Mouse (Mus musculus) liver, adult 2 months (tissue): ENCODE measurements around the gene Foxq1. TPM values are rescaled to one million over a fixed set of nuclear protein-coding genes. Genes with fewer than 3 reads are reported as not detected.

Experiments used
- DNase-seq: peaks from one replicate; pipeline ENCODE4 v3.0.0-alpha.2; 2011; ENCODE audit warnings: low read depth, low spot score; ENCODE audit errors: extremely low read depth
- H3K27ac ChIP-seq: fragments of 200-500 bp; replicated peaks from 2 replicates; pipeline ENCODE4 v1.5.1; 2012; ENCODE audit warnings: low read depth, mild to moderate bottlenecking, control low read depth, inconsistent platforms, low read length; ENCODE audit not compliant: insufficient read depth
- H3K27me3 ChIP-seq: fragments of 200-500 bp; 2 replicates; pipeline ENCODE4 v1.6.1; 2012; ENCODE audit warnings: mild to moderate bottlenecking, moderate library complexity, low read length, inconsistent platforms; ENCODE audit not compliant: control insufficient read depth, insufficient read depth
- H3K36me3 ChIP-seq: fragments of 200-500 bp; 2 replicates; pipeline ENCODE4 v1.6.1; 2012; ENCODE audit warnings: low read length, inconsistent platforms; ENCODE audit not compliant: control insufficient read depth, insufficient read depth
- H3K4me1 ChIP-seq: fragments of 200-500 bp; 2 replicates; pipeline ENCODE4 v1.6.1; 2011; ENCODE audit warnings: low read length; ENCODE audit not compliant: control insufficient read depth, insufficient read depth
- H3K4me3 ChIP-seq: fragments of 200-500 bp; 2 replicates; pipeline ENCODE4 v1.5.1; 2011; ENCODE audit warnings: low read depth, mild to moderate bottlenecking, control low read depth, low read length, moderate library complexity; ENCODE audit not compliant: insufficient read depth
- H3K79me2 ChIP-seq: fragments of 200-500 bp; 2 replicates; pipeline ENCODE4 v1.6.1; 2012; ENCODE audit warnings: inconsistent platforms, mild to moderate bottlenecking, low read length, moderate library complexity; ENCODE audit not compliant: control insufficient read depth, insufficient read depth
- H3K9ac ChIP-seq: fragments of 200-500 bp; 2 replicates; pipeline ENCODE4 v1.6.1; 2012; ENCODE audit warnings: low read depth, mild to moderate bottlenecking, control low read depth, inconsistent platforms, low read length
- CTCF ChIP-seq: fragments of 200-500 bp; IDR thresholded peaks from 2 replicates; pipeline ENCODE4 v1.5.1; 2011; ENCODE audit warnings: low read depth, low read length, control low read depth
- POLR2A ChIP-seq: fragments of 200-500 bp; IDR thresholded peaks from 2 replicates; pipeline ENCODE4 v1.6.1; 2011; ENCODE audit warnings: low read length, control low read depth; ENCODE audit not compliant: insufficient read depth; ENCODE audit errors: extremely low read depth
- WGBS: fragments of 180-500 bp; shearing (Covaris S2); methylation state at CpG from one replicate; pipeline ENCODE4 v1.1.7; 2018; 5-methylcytosine and 5-hydroxymethylcytosine counted together
- polyA plus RNA-seq: library from polyadenylated mRNA; depleted of rRNA; stranded (reverse); fragments of >200 nt; gene quantifications from 2 replicates; pipeline ENCODE4 v1.2.3, GENCODE M21; 2012; rRNA removed
- total RNA-seq: library from RNA; depleted of rRNA; stranded (reverse); fragments of >200 nt; gene quantifications from 2 replicates; pipeline ENCODE4 v1.2.3, GENCODE M21; 2014; rRNA removed

Gene Foxq1
- total RNA-seq (1.6 and 3.9 TPM in 2 replicates), polyA plus RNA-seq (5.1 and 10.2 TPM in 2 replicates)

DNA sequence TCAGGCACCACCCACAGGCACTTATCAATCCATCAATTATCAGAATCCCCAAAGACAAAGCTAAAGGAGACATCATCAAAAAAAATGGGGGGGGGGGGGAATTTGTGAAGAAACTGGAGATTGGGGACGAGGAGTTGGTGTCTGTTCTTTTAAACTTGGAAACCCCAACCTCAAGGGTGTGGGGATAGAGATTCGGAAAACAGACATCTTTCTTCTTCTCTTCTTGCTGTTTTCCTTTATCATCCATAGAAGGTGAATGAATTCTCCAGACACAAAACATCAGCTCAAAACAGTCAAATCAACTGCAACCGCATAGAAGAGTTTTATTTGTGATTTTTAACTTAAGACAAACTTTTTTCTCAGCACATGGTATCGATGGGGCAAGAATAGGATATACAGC lies at the start of gene Foxq1:
Foxq1 (plus strand) TSS at position 301 of the 400 bp plus-strand sequence.
- H3K79me2 ChIP-seq = peaks cover 15% of the 10 kb centered on the region
- DNase-seq = no peak
- H3K4me1 ChIP-seq = peaks cover 4% of the 10 kb centered on the region; the same call in 1 of the 2 replicates
- WGBS = 96% methylated on average over 4 of the region's 4 CpGs
- H3K4me3 ChIP-seq = no peak within 1 kb of the TSS; the same call in 1 of the 2 replicates
- H3K27me3 ChIP-seq = no peaks in the 10 kb centered on the region
- H3K27ac ChIP-seq = no peak within 1 kb of the TSS; the same call in 1 of the 2 replicates
- no peak for TF ChIP-seq POLR2A
- peak within 1 kb of the TSS; percentile 91; the same call in 1 of the 2 replicates for H3K9ac ChIP-seq
- H3K36me3 ChIP-seq = no peaks in the 10 kb centered on the region

DNA sequence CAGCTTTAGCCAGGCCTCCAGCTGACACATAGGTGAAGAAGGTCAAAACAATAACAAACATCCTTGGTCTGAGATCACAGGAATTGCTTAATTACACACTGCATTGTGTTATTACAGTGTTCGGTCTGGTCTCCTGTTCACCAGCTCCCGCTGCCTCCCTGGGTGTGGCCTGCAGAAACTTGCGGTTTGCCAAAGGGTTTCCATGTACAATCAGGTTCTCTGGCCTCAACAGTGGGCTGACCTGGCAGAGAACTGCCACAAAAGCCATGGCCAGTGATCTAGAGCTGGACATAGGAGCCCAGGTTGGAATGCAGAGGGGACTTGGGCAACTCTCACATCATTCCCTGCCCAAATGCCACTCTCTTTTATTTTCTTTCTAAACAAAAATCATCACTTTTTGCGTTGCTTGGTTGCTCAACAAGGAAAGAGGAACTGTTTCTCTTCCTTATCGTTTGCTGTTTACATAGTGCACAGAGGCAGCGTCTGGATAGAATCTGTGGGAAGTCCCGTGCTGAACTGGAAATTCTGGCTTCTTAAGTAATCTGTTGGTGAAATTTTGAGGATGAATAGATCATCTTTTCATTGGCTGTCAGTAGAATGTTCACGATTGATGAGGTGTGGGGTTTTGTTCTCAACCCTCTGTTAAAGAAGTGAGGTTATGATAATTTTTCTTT lies 49.3 kb upstream of the Foxq1 start:
- TF ChIP-seq POLR2A (no peak), CTCF (no peak)
- H3K79me2 ChIP-seq = no peaks in the 10 kb centered on the region
- H3K27me3 ChIP-seq = no peaks in the 10 kb centered on the region
- H3K9ac ChIP-seq = no peak overlapping the region
- H3K4me3 ChIP-seq = no peak overlapping the region
- peaks cover 7% of the 10 kb centered on the region for H3K4me1 ChIP-seq
- DNase-seq = peak; percentile 43
- WGBS = 18% methylated on average over 8 of the region's 8 CpGs
- no peak overlapping the region for H3K27ac ChIP-seq
- no peaks in the 10 kb centered on the region for H3K36me3 ChIP-seq

DNA sequence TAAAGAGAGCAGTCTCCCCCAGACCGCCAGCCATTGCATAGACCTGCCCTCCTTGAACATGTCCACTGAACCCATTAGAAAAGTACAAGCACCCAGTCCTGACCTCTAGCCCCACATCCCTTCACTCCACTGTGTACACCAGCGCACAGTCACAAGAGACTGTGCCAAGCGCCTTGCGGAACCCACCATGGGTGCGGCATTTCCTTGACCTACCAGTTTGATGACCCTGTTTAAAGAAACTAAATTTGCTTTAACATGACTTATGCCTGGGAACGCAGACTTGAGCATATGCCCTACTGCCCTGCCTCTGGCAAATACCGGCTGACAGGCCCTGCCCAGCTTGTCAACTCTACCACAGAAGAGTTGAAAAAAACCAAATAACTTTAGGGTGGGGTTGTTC lies 40.7 kb upstream of the Foxq1 start:
- no peak overlapping the region for H3K9ac ChIP-seq
- no peaks in the 10 kb centered on the region for H3K36me3 ChIP-seq
- H3K79me2 ChIP-seq = no peaks in the 10 kb centered on the region
- 95% methylated on average over 7 of the region's 7 CpGs for WGBS
- H3K4me3 ChIP-seq = no peak overlapping the region
- H3K27ac ChIP-seq = no peak overlapping the region
- no peaks in the 10 kb centered on the region for H3K27me3 ChIP-seq
- peaks cover 16% of the 10 kb centered on the region for H3K4me1 ChIP-seq
- no peak for DNase-seq
- TF ChIP-seq POLR2A (no peak), CTCF (no peak)

DNA sequence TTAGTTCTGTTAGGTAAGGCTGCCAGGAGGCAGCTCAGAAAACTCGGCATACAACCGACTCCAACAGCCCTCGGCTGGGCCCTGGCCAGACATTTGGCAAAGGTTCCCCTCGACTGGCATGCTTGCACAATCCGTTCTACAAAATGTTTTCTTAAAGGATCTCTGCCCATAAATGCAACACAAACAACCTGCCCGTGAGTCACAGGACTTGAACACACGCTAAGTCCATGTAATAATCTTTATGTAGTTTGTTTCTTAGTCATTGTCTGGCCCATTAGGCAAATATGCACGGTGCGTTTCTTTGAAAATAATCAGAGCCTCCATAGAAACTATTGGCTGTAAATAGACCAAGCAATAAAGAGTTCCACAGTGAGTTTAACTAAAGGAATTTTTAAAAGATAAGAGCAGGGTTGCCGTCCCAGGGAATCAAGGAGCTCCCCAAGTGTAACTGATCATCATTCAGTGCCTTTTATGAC lies 37.5 kb upstream of the Foxq1 start:
- TF ChIP-seq POLR2A (no peak), CTCF (no peak)
- H3K36me3 ChIP-seq = no peaks in the 10 kb centered on the region
- H3K27me3 ChIP-seq = no peaks in the 10 kb centered on the region
- 19% methylated on average over 10 of the region's 10 CpGs for WGBS
- peaks cover 15% of the 10 kb centered on the region for H3K4me1 ChIP-seq
- H3K27ac ChIP-seq = peak overlapping the region; percentile 79
- H3K9ac ChIP-seq = no peak overlapping the region; the same call in 1 of the 2 replicates
- no peaks in the 10 kb centered on the region for H3K79me2 ChIP-seq
- H3K4me3 ChIP-seq = peak overlapping the region; percentile 8; the same call in 1 of the 2 replicates
- peak; percentile 96 for DNase-seq

DNA sequence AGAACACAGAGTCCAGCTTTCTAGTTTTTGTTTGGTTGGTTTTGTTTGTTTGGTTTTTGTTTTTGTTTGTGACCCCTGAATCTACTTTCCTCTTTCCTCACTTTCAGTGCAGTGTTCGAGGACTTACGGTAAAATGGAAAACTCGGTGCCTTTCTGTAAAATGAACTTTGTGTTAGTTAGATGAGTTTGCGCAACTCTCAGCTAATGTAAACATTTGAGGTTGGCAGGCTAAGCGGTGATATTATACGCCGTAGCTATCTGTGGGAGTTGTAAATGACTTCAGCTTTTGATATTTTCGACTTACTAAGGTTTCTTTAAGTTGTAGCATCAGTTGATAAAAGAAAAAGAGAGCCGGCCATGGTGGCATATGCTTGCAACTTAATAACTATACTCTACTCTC lies 37.0 kb upstream of the Foxq1 start:
- Histone ChIP-seq H3K4me3 (no peak overlapping the region), H3K9ac (no peak overlapping the region; the same call in 1 of the 2 replicates), H3K79me2 (no peaks in the 10 kb centered on the region), H3K27me3 (no peaks in the 10 kb centered on the region), H3K4me1 (peaks cover 15% of the 10 kb centered on the region), H3K36me3 (no peaks in the 10 kb centered on the region), H3K27ac (peak overlapping the region; percentile 79)
- peak; percentile 95 for DNase-seq
- TF ChIP-seq CTCF (no peak), POLR2A (no peak)
- WGBS = 15% methylated on average over 9 of the region's 9 CpGs

DNA sequence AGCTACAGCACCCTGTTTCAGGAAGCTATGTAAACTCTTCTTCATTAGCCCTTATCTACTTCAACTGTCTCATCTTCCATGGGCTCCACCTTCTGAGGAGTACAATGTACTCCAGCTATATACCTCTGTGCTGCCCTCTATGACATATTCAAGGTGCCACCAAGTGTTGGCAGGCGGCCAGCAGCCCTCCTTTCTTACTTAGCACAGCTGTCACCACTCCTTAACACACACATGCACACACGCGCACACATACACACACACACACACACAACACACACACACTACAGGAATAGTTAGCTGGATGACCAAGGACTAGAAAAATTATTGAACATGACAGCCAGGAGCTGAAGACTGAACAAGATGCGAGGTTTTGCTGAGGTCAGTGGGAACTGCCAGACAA lies 31.0 kb upstream of the Foxq1 start:
- DNase-seq = no peak
- WGBS = 74% methylated on average over 4 of the region's 4 CpGs
- no peak for TF ChIP-seq POLR2A
- TF ChIP-seq CTCF = no peak
- H3K9ac ChIP-seq = no peak overlapping the region
- no peaks in the 10 kb centered on the region for H3K36me3 ChIP-seq
- no peaks in the 10 kb centered on the region for H3K27me3 ChIP-seq
- peaks cover 8% of the 10 kb centered on the region for H3K4me1 ChIP-seq
- H3K79me2 ChIP-seq = no peaks in the 10 kb centered on the region
- no peak overlapping the region for H3K27ac ChIP-seq
- H3K4me3 ChIP-seq = no peak overlapping the region
